ENCODE assay signal across 19 mouse cellular contexts in genomic region chr2:152336856-152337255, GRCm38 (mm10). TPM values are rescaled to one million over a fixed set of nuclear protein-coding genes. Genes with fewer than 3 reads are reported as not detected.
DNase-seq lines count a peak whose midpoint lies in the region; ATAC-seq and TF ChIP-seq lines count a peak whose summit lies in the region.
"Had no signal": no experiment of that assay in that cellular context is flagged by ENCODE, and none has a peak within 500 bp of the region (broad histone marks: within the 10 kb centered on the region; RNA-seq: fewer than 3 reads in every experiment).

No protein-coding gene starts in this region.

- no peaks in the 10 kb centered on the region for H3K9me3 ChIP-seq in kidney, embryonic 16.5 days (ENCODE audit: low read length)
- H3K9me3 ChIP-seq: embryonic facial prominence, embryonic 13.5 days; hindbrain, embryonic 10.5 days; limb, embryonic 10.5 days; neural tube, embryonic 13.5 days had no signal

- no peak overlapping the region for H3K4me2 ChIP-seq in kidney, embryonic 16.5 days (replicated peaks; ENCODE audit: low read depth, low read length)
- H3K4me2 ChIP-seq: embryonic facial prominence, embryonic 13.5 days; neural tube, embryonic 13.5 days had no signal

- DNase-seq in adrenal gland, postnatal 10 days = peak; percentile 66
- DNase-seq in adrenal gland, postnatal 25 days = no peak
- DNase-seq in kidney, adult 2 months = peak; percentile 59
- DNase-seq in lung, adult 18-20 months = peak; percentile 71 to 85
- peak; percentile 87 for DNase-seq in lung, postnatal 36 days
- no peak for DNase-seq in spleen, adult 12 weeks (ENCODE audit: low spot score)
- DNase-seq in layer of hippocampus, adult 2 months (ENCODE audit: low spot score in 2 of 2) = no peak
- DNase-seq: gastrocnemius, postnatal 36 days; thymus, postnatal 25 days had no signal

- H3K4me1 ChIP-seq in kidney, adult 2 months (ENCODE audit: control insufficient read depth, insufficient read depth, low read length) = no peaks in the 10 kb centered on the region
- 0 out of 2 replicates have a peak, but pooled peaks cover 3% of the 10 kb centered on the region for H3K4me1 ChIP-seq in kidney, embryonic 16.5 days (ENCODE audit: insufficient read depth, low read length)
- H3K4me1 ChIP-seq: embryonic facial prominence, embryonic 13.5 days had no signal

- H3K27ac ChIP-seq in kidney, adult 2 months (ENCODE audit: insufficient read depth, low read depth, low read length) = no peak overlapping the region
- H3K27ac ChIP-seq in kidney, embryonic 16.5 days (ENCODE audit: low read length) = no peak overlapping the region
- H3K27ac ChIP-seq in layer of hippocampus, adult 2 months = no peak overlapping the region
- H3K27ac ChIP-seq: embryonic facial prominence, embryonic 13.5 days; hindbrain, embryonic 10.5 days; limb, embryonic 10.5 days; liver, embryonic 14.5 days; neural tube, embryonic 13.5 days had no signal

- no peak overlapping the region for H3K4me3 ChIP-seq in kidney, adult 2 months (ENCODE audit: insufficient read depth, low read depth, low read length)
- H3K4me3 ChIP-seq in kidney, embryonic 16.5 days (ENCODE audit: low read length) = no peak overlapping the region
- no peak overlapping the region for H3K4me3 ChIP-seq in layer of hippocampus, adult 2 months
- H3K4me3 ChIP-seq: embryonic facial prominence, embryonic 13.5 days; hindbrain, embryonic 10.5 days; limb, embryonic 10.5 days; neural tube, embryonic 13.5 days had no signal

- H3K36me3 ChIP-seq in kidney, adult 2 months (ENCODE audit: control insufficient read depth, insufficient read depth, low read length) = no peaks in the 10 kb centered on the region
- no peaks in the 10 kb centered on the region for H3K36me3 ChIP-seq in kidney, embryonic 16.5 days (ENCODE audit: insufficient read depth, low read length)
- H3K36me3 ChIP-seq: embryonic facial prominence, embryonic 13.5 days; hindbrain, embryonic 10.5 days; limb, embryonic 10.5 days; neural tube, embryonic 13.5 days had no signal

- no peak for TF ChIP-seq CTCF in kidney, adult 2 months (conservative IDR thresholded peaks at IDR 0.05; ENCODE audit: insufficient read depth, insufficient read length, low read depth, low read length)
- TF ChIP-seq CTCF in layer of hippocampus, adult 2 months (conservative IDR thresholded peaks at IDR 0.05) = no peak

- 50% methylated on average over 1 of the region's 1 CpGs for WGBS in kidney, adult 2 months
- WGBS in kidney, embryonic 16.5 days = 84% methylated on average over 1 of the region's 1 CpGs

- TF ChIP-seq POLR2A in kidney, adult 2 months (IDR thresholded peaks at IDR 0.05; ENCODE audit: low read depth, low read length) = no peak

- H3K27me3 ChIP-seq in kidney, adult 2 months (replicated peaks; ENCODE audit: control insufficient read depth, insufficient read depth, low read length) = no peaks in the 10 kb centered on the region
- no peaks in the 10 kb centered on the region for H3K27me3 ChIP-seq in kidney, embryonic 16.5 days (ENCODE audit: insufficient read depth, low read length)
- H3K27me3 ChIP-seq: CH12.LX; neural tube, embryonic 13.5 days; Patski had no signal

- ATAC-seq in kidney, embryonic 16.5 days (ENCODE audit: low FRiP score, low TSS enrichment) = no peak
- ATAC-seq: inflammation-experienced regulatory T-cells, adult 6 months; Patski had no signal

- H3K9ac ChIP-seq in kidney, embryonic 16.5 days (replicated peaks; ENCODE audit: low read length) = no peak overlapping the region
- H3K9ac ChIP-seq: embryonic facial prominence, embryonic 13.5 days; liver, embryonic 14.5 days; neural tube, embryonic 13.5 days had no signal

RNA-seq across cellular contexts. Expression of gene Rbck1, which starts 4.4 kb away (rescaled TPM):
- 100 to 1,000 TPM in 1 of 2 experiments, 10 to 100 TPM in 1; 92.9 to 124 TPM for total RNA-seq in adrenal gland, postnatal 10 days (2021)
- 113 and 126 TPM in 2 replicates for total RNA-seq in adrenal gland, postnatal 25 days (2021)
- polyA plus RNA-seq in kidney, adult 2 months (2012; rRNA removed) = 150 and 155 TPM in 2 replicates
- polyA plus RNA-seq in kidney, embryonic 16.5 days (2015; fragmentation: Nextera tagmentation; extraction: Ambion mirVana) = 93.4 and 96.6 TPM in 2 replicates
- 100 to 1,000 TPM; 103 to 125 TPM for total RNA-seq in layer of hippocampus, adult 2 months (2021)

RNA-seq across cellular contexts. Expression of gene Trib3, which starts 7.0 kb away (rescaled TPM):
- total RNA-seq in adrenal gland, postnatal 10 days (2021) = 1 to 10 TPM; 4.6 to 6.8 TPM
- total RNA-seq in adrenal gland, postnatal 25 days (2021) = 10.6 and 19.7 TPM in 2 replicates
- 1.4 and 1.5 TPM in 2 replicates for polyA plus RNA-seq in kidney, adult 2 months (2012; rRNA removed)
- 1.8 and 1.9 TPM in 2 replicates for polyA plus RNA-seq in kidney, embryonic 16.5 days (2015; fragmentation: Nextera tagmentation; extraction: Ambion mirVana)
- under 1 TPM; 0.41 to 0.54 TPM for total RNA-seq in layer of hippocampus, adult 2 months (2021)

RNA-seq across cellular contexts. Expression of gene Nrsn2, which starts 39.6 kb away (rescaled TPM):
- total RNA-seq in adrenal gland, postnatal 10 days (2021) = 1 to 10 TPM; 1.8 to 2.8 TPM
- 2.1 and 3.2 TPM in 2 replicates for total RNA-seq in adrenal gland, postnatal 25 days (2021)
- polyA plus RNA-seq in kidney, adult 2 months (2012; rRNA removed) = 0.12 and 0.50 TPM in 2 replicates
- 0.91 and 1.6 TPM in 2 replicates for polyA plus RNA-seq in kidney, embryonic 16.5 days (2015; fragmentation: Nextera tagmentation; extraction: Ambion mirVana)
- 10 to 100 TPM; 66.3 to 83.0 TPM for total RNA-seq in layer of hippocampus, adult 2 months (2021)
- total RNA-seq: CH12.LX; gastrocnemius, postnatal 36 days; megakaryocyte-erythroid progenitor cell, adult 5-6 weeks had no signal
- polyA plus RNA-seq: inflammation-experienced regulatory T-cells, adult 6 months; liver, embryonic 14.5 days; Patski had no signal

RNA-seq across cellular contexts. Expression of gene Tbc1d20, which starts 43.2 kb away (rescaled TPM):
- 100 to 1,000 TPM; 134 to 144 TPM for total RNA-seq in adrenal gland, postnatal 10 days (2021)
- 117 and 119 TPM in 2 replicates for total RNA-seq in adrenal gland, postnatal 25 days (2021)
- polyA plus RNA-seq in kidney, adult 2 months (2012; rRNA removed) = 54.6 and 59.5 TPM in 2 replicates
- polyA plus RNA-seq in kidney, embryonic 16.5 days (2015; fragmentation: Nextera tagmentation; extraction: Ambion mirVana) = 41.1 and 41.8 TPM in 2 replicates
- 10 to 100 TPM; 51.1 to 54.6 TPM for total RNA-seq in layer of hippocampus, adult 2 months (2021)

Comparison
In these comparisons a context has a peak if more than half of its experiments do, and no peak if none do; other contexts are left out.
1. DNase-seq: peak in adrenal gland, postnatal 10 days (single experiment), kidney, adult 2 months (single experiment), lung, adult 18-20 months (2 of 2) and lung, postnatal 36 days (single experiment); none in adrenal gland, postnatal 25 days (single experiment), spleen, adult 12 weeks (single experiment) and layer of hippocampus, adult 2 months (0 of 2).
2. RNA of gene Nrsn2, which starts 39.6 kb away (total RNA-seq): 66.3 to 83.0 TPM in layer of hippocampus, adult 2 months; 2.1 to 3.2 TPM in adrenal gland, postnatal 25 days and 1.8 to 2.8 TPM in adrenal gland, postnatal 10 days; every median in the first group is over 10 times any median in the second.